Mouse (Mus musculus) kidney, postnatal 36 days (tissue): ENCODE data around the gene Slc34a2.
A peak's percentile ranks its signal among the peaks of the same experiment; 100 is the strongest.

Experiments
- DNase-seq, 2 experiments: peaks; one replicate each; pipeline ENCODE4 v3.0.0; 2021 to 2022; ENCODE audit warnings: mixed read lengths in 2 of 2

The Slc34a2 gene

GRCm38 (mm10) chr5:53037781-53038180, at the start of gene Slc34a2:
Gene Slc34a2 (plus strand): TSS chr5:53038081.
- no peak for DNase-seq

- peak; percentile 44 to 46 for DNase-seq
These were observed 47.1 kb upstream of the Slc34a2 start for GRCm38 (mm10) chr5:52990687-52991341.

GRCm38 (mm10) chr5:52992210-52992897, 45.5 kb upstream of the Slc34a2 start:
- no peak for DNase-seq

GRCm38 (mm10) chr5:52993490-52994282, 44.2 kb upstream of the Slc34a2 start:
- no peak for DNase-seq

GRCm38 (mm10) chr5:52995461-52995860, 42.4 kb upstream of the Slc34a2 start:
- DNase-seq = no peak

- no peak for DNase-seq
These were observed 41.7 kb upstream of the Slc34a2 start for GRCm38 (mm10) chr5:52996145-52996544.

GRCm38 (mm10) chr5:52996601-52997000, 41.3 kb upstream of the Slc34a2 start:
- no peak for DNase-seq

- no peak for DNase-seq
These were observed 40.8 kb upstream of the Slc34a2 start for GRCm38 (mm10) chr5:52997032-52997431.

- peak; percentile 42 to 62 for DNase-seq
These were observed 39.7 kb upstream of the Slc34a2 start for GRCm38 (mm10) chr5:52998097-52998760.

- DNase-seq = no peak
These were observed 37.6 kb upstream of the Slc34a2 start for GRCm38 (mm10) chr5:53000169-53000872.

- DNase-seq = no peak
These were observed 35.2 kb upstream of the Slc34a2 start for GRCm38 (mm10) chr5:53002599-53003203.

GRCm38 (mm10) chr5:53003495-53003894, 34.4 kb upstream of the Slc34a2 start:
- no peak for DNase-seq

GRCm38 (mm10) chr5:53003981-53004380, 33.9 kb upstream of the Slc34a2 start:
- DNase-seq = no peak

- DNase-seq = no peak
These were observed 28.7 kb upstream of the Slc34a2 start for GRCm38 (mm10) chr5:53009027-53009769.

- DNase-seq = no peak
These were observed 28.1 kb upstream of the Slc34a2 start for GRCm38 (mm10) chr5:53009770-53010133.

GRCm38 (mm10) chr5:53011327-53011726, 26.6 kb upstream of the Slc34a2 start:
- DNase-seq = no peak

- peak in 1 of 2 experiments; percentile 50 for DNase-seq
These were observed 21.3 kb upstream of the Slc34a2 start for GRCm38 (mm10) chr5:53016606-53017005.

GRCm38 (mm10) chr5:53018316-53018715, 19.6 kb upstream of the Slc34a2 start:
- DNase-seq = no peak

GRCm38 (mm10) chr5:53023432-53023831, 14.4 kb upstream of the Slc34a2 start:
- DNase-seq = peak in 1 of 2 experiments; percentile 38

- peak; percentile 37 to 49 for DNase-seq
These were observed 14.0 kb upstream of the Slc34a2 start for GRCm38 (mm10) chr5:53023901-53024300.
